Mouse (Mus musculus): ENCODE data around the gene Gm29735. TPM values are rescaled to one million over a fixed set of nuclear protein-coding genes. Genes with fewer than 3 reads are reported as not detected.
"Not testable (repeated sequence)": the region's sequence is repeated elsewhere in the genome, so short reads cannot be mapped to it uniquely, and the experiment has no call there.

Gm29735 gene
- polyA plus RNA-seq, 1 experiment from 2014 or later, result not detected

- not testable (repeated sequence) for H3K27ac ChIP-seq (ENCODE audit: low read length); H3K4me1 ChIP-seq (ENCODE audit: control insufficient read depth, insufficient read depth, low read length); H3K27me3 ChIP-seq (replicated peaks; ENCODE audit: control insufficient read depth, insufficient read depth, low read length); H3K4me2 ChIP-seq (ENCODE audit: low read depth, low read length); ATAC-seq; H3K4me3 ChIP-seq (ENCODE audit: low read length); H3K9ac ChIP-seq (ENCODE audit: low read depth, low read length); H3K36me3 ChIP-seq (ENCODE audit: control insufficient read depth, insufficient read depth, low read length); H3K9me3 ChIP-seq (ENCODE audit: control insufficient read depth, low read length)
These were observed 8.7 kb upstream of the Gm29735 start, which contains the start of gene Gm4553 for GRCm38 (mm10) chr7:142165639-142166038. Gm4553 (minus strand) TSS chr7:142165739.

- no peak overlapping the region for H3K27ac ChIP-seq (ENCODE audit: low read length)
- no peak for ATAC-seq
- no peak overlapping the region for H3K9ac ChIP-seq (ENCODE audit: low read depth, low read length)
- no peaks in the 10 kb centered on the region for H3K9me3 ChIP-seq (ENCODE audit: control insufficient read depth, low read length)
- H3K4me2 ChIP-seq (ENCODE audit: low read depth, low read length), result no peak overlapping the region
- 94% methylated on average over 3 of the region's 3 CpGs for WGBS
- H3K4me1 ChIP-seq (ENCODE audit: control insufficient read depth, insufficient read depth, low read length), result no peaks in the 10 kb centered on the region
- no peak overlapping the region for H3K4me3 ChIP-seq (ENCODE audit: low read length)
- H3K27me3 ChIP-seq (replicated peaks; ENCODE audit: control insufficient read depth, insufficient read depth, low read length), result no peaks in the 10 kb centered on the region
- no peaks in the 10 kb centered on the region for H3K36me3 ChIP-seq (ENCODE audit: control insufficient read depth, insufficient read depth, low read length)
These were observed 2.5 kb upstream of the Gm29735 start for GRCm38 (mm10) chr7:142159366-142159765.

- Histone ChIP-seq H3K27me3 (replicated peaks; ENCODE audit: control insufficient read depth, insufficient read depth, low read length) (no peaks in the 10 kb centered on the region), H3K4me2 (ENCODE audit: low read depth, low read length) (no peak overlapping the region), H3K36me3 (ENCODE audit: control insufficient read depth, insufficient read depth, low read length) (no peaks in the 10 kb centered on the region), H3K9me3 (ENCODE audit: control insufficient read depth, low read length) (no peaks in the 10 kb centered on the region), H3K27ac (ENCODE audit: low read length) (no peak overlapping the region), H3K9ac (ENCODE audit: low read depth, low read length) (no peak overlapping the region), H3K4me1 (ENCODE audit: control insufficient read depth, insufficient read depth, low read length) (no peaks in the 10 kb centered on the region), H3K4me3 (ENCODE audit: low read length) (no peak overlapping the region)
- 41% methylated on average over 1 of the region's 1 CpGs for WGBS
- no peak for ATAC-seq
These were observed 1.6 kb downstream of the Gm29735 start for GRCm38 (mm10) chr7:142155308-142155707.

- Histone ChIP-seq H3K4me3 (ENCODE audit: low read length) (no peak overlapping the region), H3K4me1 (ENCODE audit: control insufficient read depth, insufficient read depth, low read length) (no peaks in the 10 kb centered on the region), H3K27me3 (replicated peaks; ENCODE audit: control insufficient read depth, insufficient read depth, low read length) (no peaks in the 10 kb centered on the region), H3K27ac (ENCODE audit: low read length) (no peak overlapping the region), H3K4me2 (ENCODE audit: low read depth, low read length) (no peak overlapping the region), H3K9me3 (ENCODE audit: control insufficient read depth, low read length) (no peaks in the 10 kb centered on the region), H3K36me3 (ENCODE audit: control insufficient read depth, insufficient read depth, low read length) (no peaks in the 10 kb centered on the region), H3K9ac (ENCODE audit: low read depth, low read length) (no peak overlapping the region)
- 79% methylated on average over 4 of the region's 4 CpGs for WGBS
- ATAC-seq, result no peak
These were observed 4.7 kb downstream of the Gm29735 start for GRCm38 (mm10) chr7:142152191-142152590.

- Histone ChIP-seq H3K27ac (ENCODE audit: low read length) (no peak overlapping the region), H3K9me3 (ENCODE audit: control insufficient read depth, low read length) (no peaks in the 10 kb centered on the region), H3K4me3 (ENCODE audit: low read length) (no peak overlapping the region), H3K4me1 (ENCODE audit: control insufficient read depth, insufficient read depth, low read length) (no peaks in the 10 kb centered on the region), H3K4me2 (ENCODE audit: low read depth, low read length) (no peak overlapping the region), H3K27me3 (replicated peaks; ENCODE audit: control insufficient read depth, insufficient read depth, low read length) (no peaks in the 10 kb centered on the region), H3K36me3 (ENCODE audit: control insufficient read depth, insufficient read depth, low read length) (no peaks in the 10 kb centered on the region), H3K9ac (ENCODE audit: low read depth, low read length) (no peak overlapping the region)
- ATAC-seq, result no peak
These were observed 8.3 kb downstream of the Gm29735 start for GRCm38 (mm10) chr7:142148633-142149032.

- 7% methylated on average over 1 of the region's 1 CpGs for WGBS
- no peak overlapping the region for H3K4me3 ChIP-seq (ENCODE audit: low read length)
- H3K9ac ChIP-seq (ENCODE audit: low read depth, low read length), result no peak overlapping the region
- H3K36me3 ChIP-seq (ENCODE audit: control insufficient read depth, insufficient read depth, low read length), result no peaks in the 10 kb centered on the region
- ATAC-seq, result no peak
- no peak overlapping the region for H3K27ac ChIP-seq (ENCODE audit: low read length)
- H3K27me3 ChIP-seq (replicated peaks; ENCODE audit: control insufficient read depth, insufficient read depth, low read length), result no peaks in the 10 kb centered on the region
- no peaks in the 10 kb centered on the region for H3K9me3 ChIP-seq (ENCODE audit: control insufficient read depth, low read length)
- no peaks in the 10 kb centered on the region for H3K4me1 ChIP-seq (ENCODE audit: control insufficient read depth, insufficient read depth, low read length)
- H3K4me2 ChIP-seq (ENCODE audit: low read depth, low read length), result no peak overlapping the region
These were observed 10.9 kb downstream of the Gm29735 start for GRCm38 (mm10) chr7:142146033-142146432.

GRCm38 (mm10) chr7:142145413-142145940, 11.4 kb downstream of the Gm29735 start:
- WGBS, result 37% methylated on average over 4 of the region's 4 CpGs
- ATAC-seq, result no peak
- no peak overlapping the region for H3K9ac ChIP-seq (ENCODE audit: low read depth, low read length)

GRCm38 (mm10) chr7:142144507-142144906, 12.4 kb downstream of the Gm29735 start, which contains the start of gene Gm45337:
Gm45337 (minus strand) TSS chr7:142144607.
- ATAC-seq, result no peak

More at GRCm38 (mm10) chr7:142145413-142145940, 11.4 kb downstream of the Gm29735 start:
- no peaks in the 10 kb centered on the region for H3K9me3 ChIP-seq (ENCODE audit: control insufficient read depth, low read length)
- H3K36me3 ChIP-seq (ENCODE audit: control insufficient read depth, insufficient read depth, low read length), result no peaks in the 10 kb centered on the region
- no peaks in the 10 kb centered on the region for H3K4me1 ChIP-seq (ENCODE audit: control insufficient read depth, insufficient read depth, low read length)
- H3K27ac ChIP-seq (ENCODE audit: low read length), result no peak overlapping the region
- H3K27me3 ChIP-seq (replicated peaks; ENCODE audit: control insufficient read depth, insufficient read depth, low read length), result no peaks in the 10 kb centered on the region
- no peak overlapping the region for H3K4me2 ChIP-seq (ENCODE audit: low read depth, low read length)
- H3K4me3 ChIP-seq (ENCODE audit: low read length), result no peak overlapping the region

GRCm38 (mm10) chr7:142143506-142144010, 13.4 kb downstream of the Gm29735 start:
- not testable (repeated sequence) for H3K27me3 ChIP-seq (replicated peaks; ENCODE audit: control insufficient read depth, insufficient read depth, low read length); H3K4me1 ChIP-seq (ENCODE audit: control insufficient read depth, insufficient read depth, low read length); H3K36me3 ChIP-seq (ENCODE audit: control insufficient read depth, insufficient read depth, low read length); H3K27ac ChIP-seq (ENCODE audit: low read length); H3K9ac ChIP-seq (ENCODE audit: low read depth, low read length); H3K9me3 ChIP-seq (ENCODE audit: control insufficient read depth, low read length); ATAC-seq; H3K4me3 ChIP-seq (ENCODE audit: low read length); H3K4me2 ChIP-seq (ENCODE audit: low read depth, low read length)
- WGBS, result 35% methylated on average over 1 of the region's 1 CpGs

More at GRCm38 (mm10) chr7:142144507-142144906, 12.4 kb downstream of the Gm29735 start, which contains the start of gene Gm45337:
- H3K9ac ChIP-seq (ENCODE audit: low read depth, low read length), result no peak within 1 kb of the TSS
- no peak within 1 kb of the TSS for H3K27ac ChIP-seq (ENCODE audit: low read length)
- no peaks in the 10 kb centered on the region for H3K36me3 ChIP-seq (ENCODE audit: control insufficient read depth, insufficient read depth, low read length)
- H3K4me2 ChIP-seq (ENCODE audit: low read depth, low read length), result no peak within 1 kb of the TSS
- no peaks in the 10 kb centered on the region for H3K9me3 ChIP-seq (ENCODE audit: control insufficient read depth, low read length)
- no peak within 1 kb of the TSS for H3K4me3 ChIP-seq (ENCODE audit: low read length)
- H3K4me1 ChIP-seq (ENCODE audit: control insufficient read depth, insufficient read depth, low read length), result no peaks in the 10 kb centered on the region
- 59% methylated on average over 1 of the region's 1 CpGs for WGBS
- H3K27me3 ChIP-seq (replicated peaks; ENCODE audit: control insufficient read depth, insufficient read depth, low read length), result no peaks in the 10 kb centered on the region

GRCm38 (mm10) chr7:142140696-142141095, 16.2 kb downstream of the Gm29735 start:
- Histone ChIP-seq H3K4me2 (ENCODE audit: low read depth, low read length) (no peak overlapping the region), H3K9me3 (ENCODE audit: control insufficient read depth, low read length) (no peaks in the 10 kb centered on the region), H3K4me3 (ENCODE audit: low read length) (no peak overlapping the region), H3K4me1 (ENCODE audit: control insufficient read depth, insufficient read depth, low read length) (no peaks in the 10 kb centered on the region), H3K36me3 (ENCODE audit: control insufficient read depth, insufficient read depth, low read length) (no peaks in the 10 kb centered on the region), H3K9ac (ENCODE audit: low read depth, low read length) (no peak overlapping the region), H3K27me3 (replicated peaks; ENCODE audit: control insufficient read depth, insufficient read depth, low read length) (no peaks in the 10 kb centered on the region), H3K27ac (ENCODE audit: low read length) (no peak overlapping the region)
- no peak for ATAC-seq
- 18% methylated on average over 1 of the region's 1 CpGs for WGBS
